Mouse (Mus musculus) R1 (cell line): ENCODE data around the gene Zbtb7a.

Experiments used
- DNase-seq: peaks from one replicate; pipeline ENCODE4 v3.0.0-alpha.2; 2018; ENCODE audit warnings: low read depth, low spot score

Zbtb7a gene

GRCm38 (mm10) chr10:81134966-81135681 is at the start of gene Zbtb7a:
Gene Zbtb7a, plus strand, starts transcription at chr10:81135220.
- peak; percentile 52 for DNase-seq

- peak; percentile 92 for DNase-seq
These were observed 48.0 kb upstream of the Zbtb7a start for GRCm38 (mm10) chr10:81087021-81087420.

- DNase-seq = no peak
These were observed 45.8 kb upstream of the Zbtb7a start for GRCm38 (mm10) chr10:81089216-81089615.

GRCm38 (mm10) chr10:81090621-81091020 is 44.4 kb upstream of the Zbtb7a start:
- DNase-seq = no peak

- DNase-seq = peak; percentile 49
These were observed 42.4 kb upstream of the Zbtb7a start for GRCm38 (mm10) chr10:81092465-81093250.

GRCm38 (mm10) chr10:81094931-81095678 is 39.9 kb upstream of the Zbtb7a start:
- peak; percentile 35 for DNase-seq

GRCm38 (mm10) chr10:81105565-81106112 is 29.4 kb upstream of the Zbtb7a start, which contains the start of gene Map2k2:
Gene Map2k2, plus strand, starts transcription at chr10:81105915.
- DNase-seq = peak; percentile 97

- peak; percentile 100 for DNase-seq
These were observed 28.8 kb upstream of the Zbtb7a start for GRCm38 (mm10) chr10:81106113-81106721.

GRCm38 (mm10) chr10:81112946-81113345 is 22.1 kb upstream of the Zbtb7a start:
- DNase-seq = peak; percentile 79

GRCm38 (mm10) chr10:81119625-81120024 is 15.4 kb upstream of the Zbtb7a start:
- no peak for DNase-seq

- DNase-seq = no peak
These were observed 14.4 kb upstream of the Zbtb7a start for GRCm38 (mm10) chr10:81120650-81121049.

- no peak for DNase-seq
These were observed 12.1 kb upstream of the Zbtb7a start for GRCm38 (mm10) chr10:81122889-81123288.

GRCm38 (mm10) chr10:81123500-81123899 is 11.5 kb upstream of the Zbtb7a start:
- DNase-seq = no peak

- peak; percentile 79 for DNase-seq
These were observed 836 bp upstream of the Zbtb7a start for GRCm38 (mm10) chr10:81134181-81134587.

- peak; percentile 57 for DNase-seq
These were observed 1.0 kb downstream of the Zbtb7a start for GRCm38 (mm10) chr10:81135831-81136705.

- DNase-seq = no peak
These were observed 1.7 kb downstream of the Zbtb7a start for GRCm38 (mm10) chr10:81136706-81137231.

GRCm38 (mm10) chr10:81137252-81138130 is 2.5 kb downstream of the Zbtb7a start:
- peak; percentile 99 for DNase-seq

GRCm38 (mm10) chr10:81138131-81138782 is 3.2 kb downstream of the Zbtb7a start:
- DNase-seq = peak; percentile 65
